ENCODE assay signal across 38 mouse cellular contexts in genomic region chr9:58530407-58530806, GRCm38 (mm10). TPM values are rescaled to one million over a fixed set of nuclear protein-coding genes. Genes with fewer than 3 reads are reported as not detected.
"Had no signal": no experiment of that assay in that cellular context is flagged by ENCODE, and none has a peak within 500 bp of the region (broad histone marks: within the 10 kb centered on the region; RNA-seq: fewer than 3 reads in every experiment).

No protein-coding gene starts in this region.

- H3K9ac ChIP-seq: limb, embryonic 12.5 days; limb, embryonic 13.5 days; limb, embryonic 15.5 days; liver, embryonic 12.5 days; liver, embryonic 13.5 days; liver, embryonic 14.5 days; liver, embryonic 15.5 days; liver, postnatal 0 days; lung, embryonic 14.5 days; lung, embryonic 15.5 days; midbrain, embryonic 12.5 days; midbrain, embryonic 13.5 days; midbrain, embryonic 15.5 days; neural tube, embryonic 12.5 days had no signal

- H3K4me2 ChIP-seq: limb, embryonic 12.5 days; limb, embryonic 13.5 days; limb, embryonic 15.5 days; liver, embryonic 11.5 days; liver, embryonic 12.5 days; liver, embryonic 13.5 days; liver, embryonic 15.5 days; lung, embryonic 14.5 days; lung, embryonic 15.5 days; midbrain, embryonic 11.5 days; midbrain, embryonic 12.5 days; midbrain, embryonic 13.5 days; midbrain, embryonic 15.5 days; neural tube, embryonic 12.5 days had no signal

- DNase-seq: left cerebral cortex, postnatal 4 days; liver; liver, embryonic 13.5 days; liver, postnatal 0 days; lung, adult 18-20 months; lung, adult 2 months; lung, embryonic 14.5 days; lung, postnatal 10 days; lung, postnatal 14 days; lung, postnatal 36 days; lung, postnatal 4 days; midbrain, embryonic 14.5 days had no signal

- H3K4me3 ChIP-seq: limb, embryonic 10.5 days; limb, embryonic 12.5 days; limb, embryonic 13.5 days; limb, embryonic 15.5 days; liver, embryonic 12.5 days; liver, embryonic 13.5 days; liver, embryonic 15.5 days; lung, embryonic 15.5 days; megakaryocyte, embryonic 14.5 days; midbrain, embryonic 10.5 days; midbrain, embryonic 12.5 days; midbrain, embryonic 13.5 days; midbrain, embryonic 15.5 days; myocyte; neural tube, embryonic 12.5 days had no signal

- ATAC-seq: liver, embryonic 12.5 days; liver, postnatal 0 days; lung, postnatal 0 days; midbrain, embryonic 13.5 days; midbrain, embryonic 15.5 days; midbrain, embryonic 16.5 days had no signal

- H3K27me3 ChIP-seq: limb, embryonic 12.5 days; limb, embryonic 13.5 days; limb, embryonic 15.5 days; liver, embryonic 12.5 days; liver, embryonic 13.5 days; liver, embryonic 15.5 days; lung, embryonic 15.5 days; midbrain, embryonic 12.5 days; midbrain, embryonic 13.5 days; midbrain, embryonic 15.5 days; neural tube, embryonic 12.5 days had no signal

- H3K9me3 ChIP-seq: limb, embryonic 10.5 days; limb, embryonic 12.5 days; limb, embryonic 13.5 days; limb, embryonic 15.5 days; liver, embryonic 12.5 days; liver, embryonic 13.5 days; liver, embryonic 15.5 days; lung, embryonic 15.5 days; megakaryocyte, embryonic 14.5 days; midbrain, embryonic 10.5 days; midbrain, embryonic 12.5 days; midbrain, embryonic 13.5 days; midbrain, embryonic 15.5 days; neural tube, embryonic 12.5 days had no signal

- H3K27ac ChIP-seq: limb, embryonic 10.5 days; limb, embryonic 12.5 days; limb, embryonic 13.5 days; limb, embryonic 15.5 days; liver, embryonic 12.5 days; liver, embryonic 13.5 days; liver, embryonic 14.5 days; liver, embryonic 15.5 days; lung, embryonic 15.5 days; macrophage; midbrain, embryonic 10.5 days; midbrain, embryonic 12.5 days; midbrain, embryonic 13.5 days; midbrain, embryonic 15.5 days; neural tube, embryonic 12.5 days had no signal

- H3K4me1 ChIP-seq: limb, embryonic 15.5 days; liver, embryonic 12.5 days; liver, embryonic 13.5 days; liver, embryonic 15.5 days; lung, embryonic 15.5 days; midbrain, embryonic 15.5 days had no signal

- H3K36me3 ChIP-seq: liver, embryonic 12.5 days; liver, embryonic 13.5 days; liver, embryonic 15.5 days had no signal

RNA-seq across cellular contexts. Expression of gene Cd276, which starts 24.8 kb away (rescaled TPM):
- total RNA-seq: megakaryocyte-erythroid progenitor cell, adult 5-6 weeks had no signal

RNA-seq across cellular contexts. Expression of gene Insyn1, which starts 42.0 kb away (rescaled TPM):
- total RNA-seq: megakaryocyte progenitor cell, adult 5-6 weeks; megakaryocyte, adult 5-6 weeks; megakaryocyte-erythroid progenitor cell, adult 5-6 weeks; monocyte, adult 5-6 weeks had no signal
- polyA plus RNA-seq: liver, adult 2 months; liver, embryonic 15.5 days; liver, embryonic 16.5 days; liver, postnatal 0 days; macrophage had no signal
